Mouse (Mus musculus) gastrocnemius, postnatal 4 days (tissue): Measurements from ENCODE around the gene Stam. TPM values are rescaled to one million over a fixed set of nuclear protein-coding genes. Genes with fewer than 3 reads are reported as not detected.
"Not testable (repeated sequence)": the region's sequence is repeated elsewhere in the genome, so short reads cannot be mapped to it uniquely, and the experiment has no call there.

Experiments used
- DNase-seq, 2 experiments: peaks; one replicate each; pipeline ENCODE4 v3.0.0; 2021 to 2022; ENCODE audit warnings: low spot score in 2 of 2, mixed read lengths in 2 of 2
- total RNA-seq, 2 experiments: library from RNA; stranded (reverse); gene quantifications; 2 replicates each; pipeline ENCODE4 v1.2.3; 2021

Gene Stam
- total RNA-seq, 2 experiments from 2014 or later, result 54.4 to 65.3 TPM

GRCm38 (mm10) chr2:14190684-14191083 lies 116.8 kb downstream of the Stam start:
- no peak for DNase-seq

- no peak for DNase-seq
Measured at GRCm38 (mm10) chr2:14191601-14192000, 117.7 kb downstream of the Stam start.

- no peak for DNase-seq
Measured at GRCm38 (mm10) chr2:14192046-14192445, 118.1 kb downstream of the Stam start.

- not testable (repeated sequence) for DNase-seq
Measured at GRCm38 (mm10) chr2:14198325-14198903, 124.5 kb downstream of the Stam start.

Other genes starting within 250 kb of the Stam start
- 100 to 1,000 TPM; 210 to 241 TPM for gene Hacd1, start 18.0 kb upstream of the Stam start, total RNA-seq
- under 1 TPM; 0.08 to 0.12 TPM for gene Tmem236, start 100.4 kb downstream of the Stam start, total RNA-seq
- gene Mrc1, start 155.3 kb downstream of the Stam start, total RNA-seq, result 10 to 100 TPM; 49.7 to 56.3 TPM